Mouse (Mus musculus): Measurements from ENCODE around the gene Gfod1. TPM values are rescaled to one million over a fixed set of nuclear protein-coding genes. Genes with fewer than 3 reads are reported as not detected.

Gfod1 gene
- polyA plus RNA-seq, 1 experiment from 2014 or later: 1.2 TPM

DNA sequence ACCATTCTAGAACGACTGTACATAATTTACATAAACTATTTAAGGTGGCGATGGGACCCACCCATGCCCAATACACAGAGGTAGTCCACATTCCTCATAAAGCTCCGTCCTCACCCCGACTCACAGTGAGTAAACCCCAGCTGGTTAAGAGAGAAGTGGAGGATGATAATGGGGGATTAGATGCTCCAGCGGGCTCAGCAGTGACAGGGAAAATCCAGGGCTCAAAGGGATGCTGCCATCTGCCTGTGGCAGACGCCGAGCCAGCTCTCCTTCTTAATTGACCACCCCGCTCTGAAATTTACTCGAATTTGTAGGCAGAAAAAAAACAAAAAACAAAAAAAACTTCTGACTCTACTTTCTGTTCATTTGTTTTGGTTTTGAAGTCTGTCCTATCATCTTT lies 136.3 kb downstream of the Gfod1 start:
- Histone ChIP-seq H3K4me2 (no peak overlapping the region), H3K4me1 (peaks cover 9% of the 10 kb centered on the region), H3K4me3 (no peak overlapping the region), H3K27me3 (no peaks in the 10 kb centered on the region), H3K9me3 (no peaks in the 10 kb centered on the region), H3K36me3 (peaks cover 41% of the 10 kb centered on the region), H3K9ac (no peak overlapping the region), H3K27ac (no peak overlapping the region)
- ATAC-seq (ENCODE audit: insufficient number of reproducible peaks, low FRiP score, low TSS enrichment, low read depth): no peak
- 82% methylated on average over 9 of the region's 9 CpGs for WGBS

DNA sequence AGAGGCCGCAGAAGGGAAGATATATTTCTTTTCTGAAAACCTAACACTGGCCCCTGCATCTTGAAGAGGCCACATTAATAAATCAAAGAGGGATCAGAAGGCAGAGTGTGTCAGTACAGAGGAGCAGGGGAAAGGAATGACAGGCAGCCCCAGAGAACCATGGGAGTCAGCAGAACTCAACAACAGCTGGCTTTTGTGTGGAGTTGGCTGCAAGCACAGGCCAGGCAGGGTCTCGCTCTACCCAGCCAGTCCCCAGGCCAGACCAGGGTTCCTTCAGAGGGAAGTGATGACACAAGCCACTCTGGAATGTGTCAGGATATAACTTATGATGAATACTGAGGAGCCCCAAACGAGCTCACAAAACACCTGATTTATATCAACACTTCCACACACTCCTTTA lies 144.5 kb downstream of the Gfod1 start:
- Histone ChIP-seq H3K27me3 (no peaks in the 10 kb centered on the region), H3K27ac (peak overlapping the region; percentile 19; the same call in 1 of the 2 replicates), H3K4me2 (no peak overlapping the region), H3K9ac (no peak overlapping the region), H3K36me3 (peaks cover 21% of the 10 kb centered on the region), H3K4me3 (no peak overlapping the region), H3K9me3 (no peaks in the 10 kb centered on the region), H3K4me1 (peaks cover 17% of the 10 kb centered on the region)
- ATAC-seq (ENCODE audit: insufficient number of reproducible peaks, low FRiP score, low TSS enrichment, low read depth): peak; percentile 40; the same call in 1 of the 2 replicates
- WGBS: 40% methylated on average over 3 of the region's 3 CpGs

DNA sequence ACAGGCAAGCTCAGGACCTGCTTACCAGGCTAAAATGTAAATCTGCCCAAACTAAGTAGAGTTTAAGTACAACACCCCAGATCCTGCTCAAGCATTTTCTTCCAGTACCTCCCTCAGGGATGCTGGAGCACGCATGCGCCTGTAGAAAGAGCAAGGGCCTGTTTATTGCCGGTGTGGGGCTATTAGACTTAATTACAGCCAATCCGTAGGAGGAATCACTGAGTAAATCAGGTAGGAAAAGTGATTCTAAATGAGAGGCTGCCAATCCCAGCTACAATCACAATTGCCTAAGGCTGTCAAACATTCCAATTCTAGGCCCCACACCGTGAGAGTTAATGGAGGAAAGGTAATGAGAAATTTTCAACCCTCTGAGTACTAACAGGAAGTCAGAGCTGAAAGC lies 145.7 kb downstream of the Gfod1 start:
- H3K27ac ChIP-seq: peak overlapping the region; percentile 59
- H3K27me3 ChIP-seq: no peaks in the 10 kb centered on the region
- H3K4me3 ChIP-seq: no peak overlapping the region
- no peak overlapping the region for H3K9ac ChIP-seq
- ATAC-seq (ENCODE audit: insufficient number of reproducible peaks, low FRiP score, low TSS enrichment, low read depth): no peak
- H3K4me1 ChIP-seq: peaks cover 17% of the 10 kb centered on the region
- WGBS: 32% methylated on average over 5 of the region's 5 CpGs
- no peaks in the 10 kb centered on the region for H3K9me3 ChIP-seq
- H3K4me2 ChIP-seq: no peak overlapping the region
- peaks cover 16% of the 10 kb centered on the region for H3K36me3 ChIP-seq

DNA sequence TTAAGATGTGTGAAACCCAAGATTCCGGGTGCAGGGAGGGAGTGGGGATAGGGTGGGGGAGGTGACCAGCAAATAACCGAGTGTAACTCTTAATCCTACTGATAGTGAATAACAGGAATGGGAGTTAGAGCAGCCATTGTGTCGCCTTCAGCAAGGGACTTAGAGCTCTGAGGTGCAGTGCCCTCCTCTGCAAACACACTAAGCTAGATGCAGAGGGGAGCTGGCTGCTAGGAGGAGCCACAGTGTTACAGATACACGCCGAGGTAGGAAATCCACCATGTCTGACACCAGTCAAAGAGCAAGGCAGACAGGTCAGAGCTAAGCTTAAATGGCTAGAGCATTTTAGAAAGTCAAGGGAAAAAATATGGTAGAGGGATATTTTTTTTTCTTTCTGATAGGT lies 146.6 kb downstream of the Gfod1 start:
- peaks cover 19% of the 10 kb centered on the region for H3K36me3 ChIP-seq
- H3K9me3 ChIP-seq: no peaks in the 10 kb centered on the region
- no peak overlapping the region for H3K27ac ChIP-seq
- H3K4me2 ChIP-seq: no peak overlapping the region
- 56% methylated on average over 5 of the region's 5 CpGs for WGBS
- H3K4me1 ChIP-seq: peaks cover 17% of the 10 kb centered on the region
- no peak overlapping the region for H3K9ac ChIP-seq
- ATAC-seq (ENCODE audit: insufficient number of reproducible peaks, low FRiP score, low TSS enrichment, low read depth): no peak
- no peak overlapping the region for H3K4me3 ChIP-seq
- no peaks in the 10 kb centered on the region for H3K27me3 ChIP-seq

DNA sequence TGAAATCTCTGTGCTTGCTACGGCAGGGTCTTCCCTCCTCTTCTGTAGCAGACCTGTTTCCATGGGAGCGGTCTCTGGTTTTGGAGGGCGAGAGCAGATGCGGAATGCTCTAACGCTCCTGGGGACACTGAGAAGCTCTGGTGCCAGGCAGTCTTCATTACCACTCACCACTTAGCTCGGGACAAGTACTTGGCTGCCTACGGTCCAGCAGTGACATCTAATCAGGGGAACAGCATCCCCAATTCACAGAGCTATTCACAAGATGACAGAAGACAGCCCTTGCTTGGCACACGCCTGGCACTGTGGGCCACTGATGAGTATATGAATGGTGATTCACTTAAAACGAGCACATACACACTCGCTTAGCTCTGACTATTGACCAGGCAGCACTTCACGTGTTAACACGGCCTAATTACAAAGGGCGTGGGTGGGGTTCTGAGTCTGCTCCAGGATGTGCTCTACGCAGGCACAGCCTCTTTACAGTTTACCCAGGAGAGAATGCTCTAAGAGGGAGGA lies 151.9 kb downstream of the Gfod1 start:
- ATAC-seq (ENCODE audit: insufficient number of reproducible peaks, low FRiP score, low TSS enrichment, low read depth): no peak

DNA sequence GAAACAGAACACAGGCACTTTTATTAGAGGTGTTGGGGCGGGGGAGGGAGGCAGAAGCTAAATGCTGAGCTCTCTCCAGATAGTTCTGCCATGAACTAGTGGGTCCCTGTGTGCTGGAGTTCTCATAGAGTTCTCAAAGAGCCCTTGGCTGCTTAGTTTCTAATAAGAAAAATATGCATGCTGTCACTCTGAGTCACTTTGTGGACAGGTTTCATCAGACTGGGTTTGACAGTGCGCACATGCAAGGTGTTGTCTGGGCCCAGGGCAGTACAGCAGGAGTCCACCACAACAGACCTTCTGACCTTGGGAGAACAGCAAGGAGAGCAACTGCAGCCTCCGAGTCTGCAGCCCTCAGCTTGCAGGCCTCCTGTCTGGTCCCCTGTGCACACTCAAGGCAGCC lies 154.3 kb downstream of the Gfod1 start:
- peaks cover 26% of the 10 kb centered on the region for H3K36me3 ChIP-seq

More for the DNA sequence above, 151.9 kb downstream of the Gfod1 start:
- no peaks in the 10 kb centered on the region for H3K27me3 ChIP-seq
- 87% methylated on average over 14 of the region's 14 CpGs for WGBS
- H3K27ac ChIP-seq: no peak overlapping the region
- H3K4me3 ChIP-seq: no peak overlapping the region
- H3K4me1 ChIP-seq: no peaks in the 10 kb centered on the region
- no peak overlapping the region for H3K4me2 ChIP-seq
- peaks cover 32% of the 10 kb centered on the region for H3K36me3 ChIP-seq
- H3K9me3 ChIP-seq: no peaks in the 10 kb centered on the region
- H3K9ac ChIP-seq: no peak overlapping the region

DNA sequence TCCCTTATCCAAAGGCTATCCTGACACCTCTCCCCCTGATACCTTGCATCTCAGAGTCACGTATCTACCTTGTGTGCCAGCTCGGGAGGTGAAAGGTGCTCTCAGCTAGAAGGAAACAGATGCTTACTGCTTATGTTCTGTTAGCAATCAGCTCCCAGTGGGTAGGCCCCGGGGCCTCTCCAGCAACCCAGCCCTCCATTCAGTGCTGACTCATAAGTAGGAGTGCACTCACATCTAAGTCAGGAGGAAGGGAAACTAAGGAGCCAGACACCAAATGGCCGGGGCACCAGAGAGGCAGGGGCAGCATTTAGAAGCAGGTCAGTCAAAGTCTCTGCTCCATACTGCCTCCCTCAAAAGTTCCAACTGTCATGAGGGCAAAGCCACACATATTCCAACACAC lies 155.3 kb downstream of the Gfod1 start:
- Histone ChIP-seq H3K4me2 (no peak overlapping the region), H3K4me1 (no peaks in the 10 kb centered on the region)
- 53% methylated on average over 4 of the region's 4 CpGs for WGBS

More for the DNA sequence above, 154.3 kb downstream of the Gfod1 start:
- Histone ChIP-seq H3K4me3 (no peak overlapping the region), H3K4me2 (no peak overlapping the region), H3K9ac (no peak overlapping the region), H3K9me3 (no peaks in the 10 kb centered on the region), H3K27ac (no peak overlapping the region), H3K4me1 (no peaks in the 10 kb centered on the region), H3K27me3 (no peaks in the 10 kb centered on the region)
- WGBS: 75% methylated on average over 3 of the region's 3 CpGs
- no peak for ATAC-seq (ENCODE audit: insufficient number of reproducible peaks, low FRiP score, low TSS enrichment, low read depth)

DNA sequence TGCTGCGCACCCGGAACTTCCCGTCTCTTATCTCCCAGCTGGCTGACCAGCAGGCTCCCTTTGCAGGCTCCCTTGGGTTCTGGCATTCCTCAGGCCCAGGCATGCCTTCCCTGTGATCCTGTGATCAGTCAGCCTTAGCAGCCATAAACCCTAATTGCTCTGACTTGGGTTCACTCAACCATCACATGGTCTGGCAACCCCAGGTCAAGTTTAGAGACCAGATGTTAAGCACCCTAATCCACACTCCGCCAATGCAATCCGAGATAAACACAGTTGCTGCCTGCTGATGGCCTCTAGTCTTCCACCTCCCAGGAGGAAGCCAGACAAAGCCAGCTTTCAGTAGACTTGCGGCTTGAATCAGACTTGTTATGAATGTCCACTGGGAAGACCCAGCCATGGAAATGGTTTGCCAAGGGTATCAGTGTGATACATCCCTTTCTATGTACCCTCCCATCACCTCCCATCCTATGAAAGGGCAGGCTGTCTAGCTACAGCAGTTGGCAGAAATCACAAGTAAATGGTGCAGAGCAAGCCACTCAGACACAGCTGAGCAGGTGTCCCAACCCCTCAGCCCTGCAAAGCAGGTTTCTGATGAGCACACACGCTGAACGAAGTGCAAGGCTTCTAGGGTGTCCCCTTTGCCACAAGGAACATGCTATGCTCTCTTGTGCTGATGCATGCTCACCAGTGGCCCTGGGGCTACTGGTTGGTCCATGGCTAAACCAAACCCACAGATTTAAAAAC lies 157.3 kb downstream of the Gfod1 start:
- WGBS: 39% methylated on average over 8 of the region's 8 CpGs
- no peak for ATAC-seq (ENCODE audit: insufficient number of reproducible peaks, low FRiP score, low TSS enrichment, low read depth)

More for the DNA sequence above, 155.3 kb downstream of the Gfod1 start:
- no peak for ATAC-seq (ENCODE audit: insufficient number of reproducible peaks, low FRiP score, low TSS enrichment, low read depth)
- Histone ChIP-seq H3K36me3 (peaks cover 20% of the 10 kb centered on the region), H3K4me3 (no peak overlapping the region), H3K27ac (no peak overlapping the region), H3K27me3 (no peaks in the 10 kb centered on the region), H3K9me3 (no peaks in the 10 kb centered on the region), H3K9ac (no peak overlapping the region)

More for the DNA sequence above, 157.3 kb downstream of the Gfod1 start:
- Histone ChIP-seq H3K4me2 (no peak overlapping the region), H3K4me1 (no peaks in the 10 kb centered on the region), H3K27ac (no peak overlapping the region), H3K4me3 (no peak overlapping the region), H3K9me3 (no peaks in the 10 kb centered on the region), H3K27me3 (no peaks in the 10 kb centered on the region), H3K9ac (no peak overlapping the region), H3K36me3 (peaks cover 10% of the 10 kb centered on the region)

Other genes with a start within 250 kb of the Gfod1 start
- gene Tbc1d7, start 132.7 kb downstream of the Gfod1 start, polyA plus RNA-seq (2015; fragmentation: Nextera tagmentation; extraction: Ambion mirVana): 45.6 and 45.8 TPM in 2 replicates
- gene Sirt5, start 61.3 kb upstream of the Gfod1 start, polyA plus RNA-seq (2015; fragmentation: Nextera tagmentation; extraction: Ambion mirVana): 24.3 and 25.7 TPM in 2 replicates
- gene Nol7, start 94.2 kb upstream of the Gfod1 start, polyA plus RNA-seq (2015; fragmentation: Nextera tagmentation; extraction: Ambion mirVana): 115 and 135 TPM in 2 replicates
- 8.1 and 8.8 TPM in 2 replicates for gene Ranbp9, start 177.1 kb upstream of the Gfod1 start, polyA plus RNA-seq (2015; fragmentation: Nextera tagmentation; extraction: Ambion mirVana)

Data from limb, embryonic 15.5 days (tissue).